Comparison of ENCODE assay signal across 8 mouse cellular contexts in the genomic region with DNA sequence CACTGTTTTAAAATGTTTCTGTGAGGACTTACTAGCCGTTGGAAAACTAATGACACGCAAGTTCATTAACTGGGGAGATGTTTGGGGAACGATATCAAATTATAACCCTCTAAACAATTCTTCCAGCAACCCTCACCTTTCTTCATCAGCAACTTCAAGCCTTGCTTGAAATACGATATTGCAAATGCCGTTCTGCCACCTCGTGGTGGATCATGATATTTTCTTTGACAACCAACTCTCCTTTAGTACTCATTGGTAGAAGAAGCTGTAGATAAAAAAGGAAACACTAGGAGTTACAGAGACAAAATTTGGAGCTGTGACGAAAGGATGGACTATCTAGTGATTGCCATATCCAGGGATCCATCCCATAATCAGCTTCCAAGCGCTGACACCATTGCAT.
DNase-seq lines count a peak whose midpoint lies in the region; ATAC-seq lines count a peak whose summit lies in the region.

No protein-coding gene starts in this region.

- H3K4me3 ChIP-seq in heart, embryonic 12.5 days, result no peak overlapping the region
- H3K4me3 ChIP-seq in embryonic facial prominence, embryonic 11.5 days (ENCODE audit: low read depth, low read length), result no peak overlapping the region
- H3K4me3 ChIP-seq in hindbrain, embryonic 12.5 days, result no peak overlapping the region

- no peak overlapping the region for H3K27ac ChIP-seq in heart, embryonic 12.5 days (ENCODE audit: poor library complexity, severe bottlenecking)
- H3K27ac ChIP-seq in embryonic facial prominence, embryonic 11.5 days (replicated peaks; ENCODE audit: low read depth, low read length), result no peak overlapping the region
- H3K27ac ChIP-seq in hindbrain, embryonic 12.5 days, result no peak overlapping the region

- 15% methylated on average over 8 of the region's 8 CpGs for WGBS in heart, embryonic 12.5 days
- WGBS in embryonic facial prominence, embryonic 11.5 days, result 23% methylated on average over 7 of the region's 8 CpGs
- WGBS in hindbrain, embryonic 12.5 days, result 28% methylated on average over 8 of the region's 8 CpGs

- no peaks in the 10 kb centered on the region for H3K4me1 ChIP-seq in heart, embryonic 12.5 days (replicated peaks)
- H3K4me1 ChIP-seq in embryonic facial prominence, embryonic 11.5 days (ENCODE audit: control insufficient read depth, insufficient read depth, low read length), result no peaks in the 10 kb centered on the region
- H3K4me1 ChIP-seq in hindbrain, embryonic 12.5 days, result no peaks in the 10 kb centered on the region

- no peak overlapping the region for H3K4me2 ChIP-seq in heart, embryonic 12.5 days
- no peak overlapping the region for H3K4me2 ChIP-seq in embryonic facial prominence, embryonic 11.5 days (ENCODE audit: low read depth, low read length)
- no peak overlapping the region for H3K4me2 ChIP-seq in hindbrain, embryonic 12.5 days (replicated peaks)

- no peaks in the 10 kb centered on the region for H3K36me3 ChIP-seq in heart, embryonic 12.5 days
- H3K36me3 ChIP-seq in embryonic facial prominence, embryonic 11.5 days (replicated peaks; ENCODE audit: control insufficient read depth, insufficient read depth, low read depth, low read length), result no peaks in the 10 kb centered on the region
- no peaks in the 10 kb centered on the region for H3K36me3 ChIP-seq in hindbrain, embryonic 12.5 days
- H3K36me3 ChIP-seq in splenic B cell, adult 2 months (ENCODE audit: control insufficient read depth, insufficient read depth, low read length, poor library complexity, severe bottlenecking), result no peaks in the 10 kb centered on the region

- no peaks in the 10 kb centered on the region for H3K27me3 ChIP-seq in heart, embryonic 12.5 days (replicated peaks)
- H3K27me3 ChIP-seq in embryonic facial prominence, embryonic 11.5 days (ENCODE audit: control insufficient read depth, insufficient read depth, low read length), result no peaks in the 10 kb centered on the region
- H3K27me3 ChIP-seq in hindbrain, embryonic 12.5 days, result no peaks in the 10 kb centered on the region
- no peaks in the 10 kb centered on the region for H3K27me3 ChIP-seq in splenic B cell, adult 2 months (ENCODE audit: control insufficient read depth, insufficient read depth, low read length, poor library complexity, severe bottlenecking)

- ATAC-seq in heart, embryonic 12.5 days (ENCODE audit: insufficient number of reproducible peaks, low FRiP score), result no peak
- ATAC-seq in embryonic facial prominence, embryonic 11.5 days (replicated peaks; ENCODE audit: insufficient number of reproducible peaks, low FRiP score, low TSS enrichment, low read depth), result no peak
- ATAC-seq in hindbrain, embryonic 12.5 days (ENCODE audit: low FRiP score), result peak; percentile 66; the same call in 1 of the 2 replicates
- ATAC-seq in megakaryocyte progenitor cell, adult 5-6 weeks (replicated peaks; ENCODE audit: poor library complexity), result peak; percentile 80

- DNase-seq in heart, adult 11 months, result peak; percentile 34
- peak; percentile 27 for DNase-seq in adrenal gland, postnatal 25 days
- DNase-seq in embryonic facial prominence, embryonic 11.5 days (ENCODE audit: low spot score), result peak; percentile 83
- DNase-seq in layer of hippocampus, postnatal 10 days (ENCODE audit: low spot score in 2 of 2), result peak; percentile 79 to 80
- peak; percentile 5 for DNase-seq in splenic B cell, adult 2 months (ENCODE audit: low read depth, low spot score)

- no peak overlapping the region for H3K9ac ChIP-seq in heart, embryonic 12.5 days
- H3K9ac ChIP-seq in embryonic facial prominence, embryonic 11.5 days (replicated peaks; ENCODE audit: low read length), result no peak overlapping the region
- H3K9ac ChIP-seq in hindbrain, embryonic 12.5 days, result no peak overlapping the region

- 0 out of 2 replicates have a peak, but pooled peaks cover 2% of the 10 kb centered on the region for H3K9me3 ChIP-seq in heart, embryonic 12.5 days (replicated peaks)
- no peaks in the 10 kb centered on the region for H3K9me3 ChIP-seq in embryonic facial prominence, embryonic 11.5 days (replicated peaks; ENCODE audit: control insufficient read depth, low read length)
- H3K9me3 ChIP-seq in hindbrain, embryonic 12.5 days (replicated peaks), result no peaks in the 10 kb centered on the region

Comparison
In these comparisons a context has a peak if more than half of its experiments do, and no peak if none do; other contexts are left out.
1. DNase-seq: peak in every context shown above with its lines; median percentile 83 in embryonic facial prominence, embryonic 11.5 days; 80 in layer of hippocampus, postnatal 10 days; 34 in heart, adult 11 months; 27 in adrenal gland, postnatal 25 days; 5 in splenic B cell, adult 2 months.
2. ATAC-seq: peak in hindbrain, embryonic 12.5 days (single experiment) and megakaryocyte progenitor cell, adult 5-6 weeks (single experiment); none in heart, embryonic 12.5 days (single experiment) and embryonic facial prominence, embryonic 11.5 days (single experiment).